Mouse (Mus musculus) cerebellum, adult 2 months (tissue): ENCODE results near the gene Filip1l. TPM values are rescaled to one million over a fixed set of nuclear protein-coding genes. Genes with fewer than 3 reads are reported as not detected.

Source experiments
- DNase-seq, 2 experiments: peaks; one replicate each; pipeline ENCODE4 v3.0.0; 2021
- H3K27ac ChIP-seq: fragments of 200-500 bp; 2 replicates; pipeline ENCODE4 v1.5.1; 2012; ENCODE audit warnings: low read length, control low read depth, inconsistent platforms; ENCODE audit not compliant: insufficient read depth
- H3K27me3 ChIP-seq: fragments of 200-500 bp; 2 replicates; pipeline ENCODE4 v1.6.1; 2012; ENCODE audit warnings: inconsistent platforms, mild to moderate bottlenecking, low read length, moderate library complexity; ENCODE audit not compliant: control insufficient read depth, insufficient read depth
- H3K4me1 ChIP-seq: fragments of 200-500 bp; 2 replicates; pipeline ENCODE4 v1.6.1; 2011; ENCODE audit warnings: low read length; ENCODE audit not compliant: control insufficient read depth, insufficient read depth
- H3K4me3 ChIP-seq: fragments of 200-500 bp; replicated peaks from 2 replicates; pipeline ENCODE3; 2011; ENCODE audit warnings: mild to moderate bottlenecking, low read depth, low read length, control low read depth; ENCODE audit not compliant: insufficient read depth
- CTCF ChIP-seq: fragments of 200-500 bp; IDR thresholded peaks from 2 replicates; pipeline ENCODE4 v1.5.1; 2011; ENCODE audit warnings: low read depth, mild to moderate bottlenecking, control low read depth, low read length, moderate library complexity, borderline replicate concordance; ENCODE audit not compliant: insufficient read depth
- POLR2A ChIP-seq: fragments of 200-500 bp; IDR thresholded peaks from 2 replicates; pipeline ENCODE4 v1.6.1; 2011; ENCODE audit warnings: low read length, control low read depth, borderline replicate concordance; ENCODE audit not compliant: insufficient read depth
- WGBS: fragments of 180-500 bp; shearing (Covaris S2); methylation state at CpG from one replicate; pipeline ENCODE4 v1.1.7; 2018; 5-methylcytosine and 5-hydroxymethylcytosine counted together
- polyA plus RNA-seq: library from polyadenylated mRNA; depleted of rRNA; stranded (reverse); fragments of >200 nt; gene quantifications from 2 replicates; pipeline ENCODE4 v1.2.3, GENCODE M21; 2012

Gene Filip1l
- polyA plus RNA-seq, 1 experiment: 1.6 TPM

DNA sequence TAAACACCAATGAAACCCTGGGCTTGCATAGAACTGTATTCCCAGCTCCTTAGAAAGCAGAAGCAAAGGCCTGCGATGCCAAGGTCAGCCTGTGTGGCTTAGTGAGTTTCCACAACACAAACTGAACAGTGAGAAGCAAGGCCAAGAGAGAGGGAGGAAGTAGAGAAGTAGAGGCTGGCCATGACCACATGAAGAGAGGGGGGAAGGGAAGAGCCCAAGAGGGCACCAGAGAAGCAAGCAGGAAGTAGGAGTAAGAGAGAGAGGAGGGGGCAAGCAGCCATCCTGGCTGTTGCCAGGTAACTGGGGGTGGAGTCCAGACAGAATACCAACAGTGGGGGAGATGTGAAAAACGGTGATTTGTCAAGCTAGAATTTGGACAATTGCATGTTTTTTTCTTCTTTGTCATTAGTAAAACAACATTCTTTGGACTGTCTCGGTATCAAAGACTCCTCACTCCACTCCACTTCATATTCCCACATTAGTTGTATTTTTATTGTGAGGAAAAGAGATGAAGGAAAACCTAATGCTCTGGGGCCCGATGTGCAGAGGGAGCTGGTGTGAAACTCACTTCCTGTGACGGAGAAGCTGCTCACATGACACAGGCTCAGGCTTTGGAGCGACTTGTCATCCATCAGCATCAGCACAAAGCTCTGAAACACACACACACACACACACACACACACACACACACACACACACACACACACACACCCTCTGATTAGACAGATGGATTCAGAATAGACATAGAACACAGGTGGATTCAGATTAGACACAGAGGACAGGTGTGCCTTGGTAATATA lies 70.3 kb downstream of the Filip1l start:
- TF ChIP-seq CTCF (no peak), POLR2A (no peak)
- Histone ChIP-seq H3K27me3 (no peaks in the 10 kb centered on the region), H3K4me1 (no peaks in the 10 kb centered on the region), H3K4me3 (no peak overlapping the region), H3K27ac (no peak overlapping the region)
- no peak for DNase-seq
- 70% methylated on average over 6 of the region's 6 CpGs for WGBS

DNA sequence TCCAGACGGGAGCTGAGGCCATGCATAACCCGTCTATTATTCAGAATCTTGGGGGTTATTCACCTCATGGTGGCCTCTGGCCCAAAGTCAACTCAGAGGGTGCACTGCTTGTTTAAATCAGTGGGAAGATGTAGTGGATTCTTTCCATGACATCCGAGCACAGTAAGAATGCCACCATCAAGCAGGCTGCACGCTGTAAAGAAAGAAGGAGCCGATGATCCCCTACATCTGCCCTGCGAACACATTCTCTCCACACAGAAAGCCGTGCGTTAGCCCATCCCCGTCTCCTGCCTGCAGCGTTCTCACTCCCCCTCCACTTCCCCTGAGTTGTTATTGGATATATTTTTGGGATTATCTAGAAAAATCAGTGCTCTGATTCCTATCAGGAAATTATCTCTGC lies 73.8 kb downstream of the Filip1l start:
- no peak for DNase-seq
- TF ChIP-seq CTCF (no peak), POLR2A (no peak)
- 66% methylated on average over 10 of the region's 10 CpGs for WGBS

DNA sequence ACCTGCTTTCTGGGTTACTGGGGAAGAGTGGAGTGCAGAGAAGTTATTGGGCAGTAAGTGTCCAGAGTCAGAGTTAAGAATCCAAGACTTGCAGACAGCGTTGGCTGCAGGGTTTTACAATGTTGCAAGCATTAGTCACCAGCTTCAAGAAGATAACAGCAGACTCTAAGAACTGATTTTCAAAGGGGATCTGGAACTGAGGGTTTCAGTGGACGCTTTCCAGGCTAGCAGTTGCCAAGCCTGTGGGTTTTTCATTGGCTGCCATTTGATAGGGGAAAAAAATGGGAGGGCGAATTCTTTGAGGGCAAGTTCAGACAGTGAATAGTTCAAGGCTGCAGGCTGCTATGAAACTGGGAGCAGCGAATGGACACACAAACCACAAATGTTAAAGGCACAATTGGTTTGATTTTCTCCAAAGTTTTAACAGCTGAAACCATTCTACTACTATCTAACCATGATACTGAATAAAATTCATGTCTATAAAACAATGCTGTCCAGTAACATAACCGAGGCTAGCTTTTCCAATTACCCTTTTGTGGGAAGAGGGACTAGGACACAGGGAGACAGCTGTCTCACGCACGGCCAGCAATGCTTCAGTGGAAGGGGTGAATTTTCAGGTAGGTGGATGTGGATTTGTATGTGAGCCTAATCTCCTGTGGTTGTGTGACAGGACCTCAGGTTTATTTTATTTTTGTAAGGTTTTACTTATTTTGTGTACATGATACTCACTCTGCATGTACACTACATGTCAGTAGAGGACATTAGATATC lies 74.8 kb downstream of the Filip1l start:
- H3K27ac ChIP-seq: no peak overlapping the region
- H3K4me1 ChIP-seq: no peaks in the 10 kb centered on the region
- H3K27me3 ChIP-seq: no peaks in the 10 kb centered on the region
- TF ChIP-seq CTCF (no peak), POLR2A (no peak)
- whole genome bisulfite sequencing: 80% methylated on average over 7 of the region's 7 CpGs
- H3K4me3 ChIP-seq: no peak overlapping the region
- DNase-seq: no peak

More for the DNA sequence above, 73.8 kb downstream of the Filip1l start:
- Histone ChIP-seq H3K4me1 (no peaks in the 10 kb centered on the region), H3K27ac (no peak overlapping the region), H3K4me3 (no peak overlapping the region), H3K27me3 (no peaks in the 10 kb centered on the region)

DNA sequence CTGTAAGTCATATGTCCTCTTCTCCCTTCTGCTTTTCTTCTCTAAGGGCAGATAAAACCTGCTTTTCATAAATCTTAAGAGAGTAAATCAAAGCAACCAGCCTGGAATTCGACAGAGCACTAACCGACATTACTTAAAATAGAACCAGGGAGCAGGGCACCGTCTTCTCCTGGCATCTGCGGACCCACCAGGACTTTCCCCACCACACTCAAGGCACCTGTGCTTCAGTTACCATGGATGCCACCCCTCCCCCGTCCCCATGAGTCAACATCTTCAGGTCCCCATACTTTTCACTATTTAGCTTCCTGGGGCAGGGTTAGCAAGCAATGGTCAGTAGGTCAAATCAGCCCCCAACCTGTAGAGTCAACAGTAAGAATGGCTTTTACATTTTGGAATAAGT lies 76.1 kb downstream of the Filip1l start:
- no peak for DNase-seq
- Histone ChIP-seq H3K27ac (no peak overlapping the region), H3K4me1 (no peaks in the 10 kb centered on the region), H3K27me3 (no peaks in the 10 kb centered on the region), H3K4me3 (no peak overlapping the region)
- TF ChIP-seq POLR2A (no peak), CTCF (no peak)
- 86% methylated on average over 5 of the region's 5 CpGs for WGBS

DNA sequence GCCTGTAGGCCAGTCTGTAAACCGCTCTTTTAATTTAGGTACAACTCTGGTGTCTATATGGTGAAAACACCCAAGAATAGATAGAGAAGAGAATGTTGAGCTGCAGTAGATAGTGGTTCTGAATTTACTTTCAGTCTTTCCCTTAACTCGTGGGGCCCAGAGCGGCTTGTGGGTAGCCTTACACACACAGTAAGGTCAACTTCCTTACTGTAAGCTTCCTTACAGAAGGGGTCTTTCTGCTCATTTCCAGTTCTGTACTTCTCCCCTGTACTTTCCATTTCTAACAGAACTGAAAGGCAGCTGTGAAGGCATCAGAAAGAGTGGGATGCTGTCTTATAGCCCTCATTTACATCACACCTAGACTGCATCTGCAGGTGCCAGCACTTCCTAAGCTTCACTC lies 78.4 kb downstream of the Filip1l start:
- no peaks in the 10 kb centered on the region for H3K27me3 ChIP-seq
- no peak overlapping the region for H3K4me3 ChIP-seq
- H3K4me1 ChIP-seq: no peaks in the 10 kb centered on the region
- no peak for DNase-seq
- TF ChIP-seq POLR2A (no peak), CTCF (no peak)
- no peak overlapping the region for H3K27ac ChIP-seq
- 96% methylated on average over 3 of the region's 3 CpGs for WGBS

DNA sequence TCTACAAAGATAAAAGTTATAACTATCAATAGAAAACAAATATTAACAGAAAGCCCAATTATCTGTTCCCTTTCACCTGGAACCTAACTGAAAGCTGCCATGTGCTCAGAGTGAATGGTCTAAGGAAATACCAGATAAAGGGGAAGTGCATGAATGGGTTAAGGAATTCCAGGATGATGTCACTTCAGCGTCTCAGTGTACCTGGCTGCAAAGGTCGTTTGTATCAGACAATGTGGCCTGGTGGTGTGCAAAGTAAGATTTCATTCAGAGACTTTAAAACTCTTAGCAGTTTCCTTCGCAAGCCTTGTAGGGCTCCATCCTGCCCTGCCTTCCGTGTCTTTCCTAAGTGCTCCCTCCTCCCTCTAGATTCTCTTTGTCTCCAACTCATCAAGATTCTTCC lies 80.3 kb downstream of the Filip1l start:
- 83% methylated on average over 4 of the region's 4 CpGs for WGBS
- H3K4me3 ChIP-seq: no peak overlapping the region
- TF ChIP-seq CTCF: no peak
- TF ChIP-seq POLR2A: no peak

DNA sequence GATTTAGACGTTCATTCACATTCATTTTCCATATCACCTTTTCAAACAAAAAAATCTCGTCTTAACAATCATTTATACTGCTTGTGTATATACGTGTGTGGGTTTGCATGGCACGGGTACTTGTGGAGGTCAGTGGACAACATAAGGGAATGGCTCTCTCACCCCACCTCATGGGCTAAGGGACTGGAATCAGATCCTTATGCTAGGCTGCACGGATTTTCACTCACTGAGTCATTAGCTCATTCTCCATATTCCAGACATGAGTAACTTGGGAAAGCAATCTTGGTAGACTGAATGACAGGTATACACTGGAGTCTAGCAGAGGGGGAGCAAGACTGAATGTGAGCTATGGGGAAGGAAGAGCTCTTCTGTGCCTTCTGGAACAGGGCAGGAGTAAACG lies 80.8 kb downstream of the Filip1l start:
- no peak overlapping the region for H3K27ac ChIP-seq
- DNase-seq: no peak
- no peak for TF ChIP-seq POLR2A
- no peak for TF ChIP-seq CTCF
- no peak overlapping the region for H3K4me3 ChIP-seq
- H3K27me3 ChIP-seq: no peaks in the 10 kb centered on the region; the same call in 1 of the 2 replicates
- no peaks in the 10 kb centered on the region for H3K4me1 ChIP-seq
- 94% methylated on average over 6 of the region's 6 CpGs for WGBS

More for the DNA sequence above, 80.3 kb downstream of the Filip1l start:
- H3K27ac ChIP-seq: no peak overlapping the region
- no peaks in the 10 kb centered on the region for H3K4me1 ChIP-seq
- no peaks in the 10 kb centered on the region; the same call in 1 of the 2 replicates for H3K27me3 ChIP-seq
- DNase-seq: no peak

DNA sequence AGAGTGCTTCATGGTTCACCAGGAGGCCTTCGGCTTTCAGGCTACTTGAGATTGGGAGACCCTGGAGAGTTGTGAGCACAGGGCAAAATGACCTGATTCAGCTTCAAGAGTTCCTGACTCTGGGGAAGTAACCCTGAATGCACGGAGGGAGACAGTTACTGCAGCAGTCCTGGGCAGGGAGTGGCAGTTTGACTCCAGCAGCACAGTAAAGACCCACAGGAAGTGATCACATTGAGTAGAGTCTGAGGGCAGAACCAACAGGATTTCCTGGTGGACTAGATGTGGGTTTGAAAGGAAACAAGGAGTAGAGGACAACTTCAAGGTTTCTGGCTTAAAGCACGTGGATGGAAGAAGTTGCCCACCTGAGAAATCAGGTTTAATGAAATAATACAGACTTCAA lies 81.7 kb downstream of the Filip1l start:
- 81% methylated on average over 3 of the region's 3 CpGs for WGBS
- no peaks in the 10 kb centered on the region for H3K4me1 ChIP-seq
- H3K27me3 ChIP-seq: no peaks in the 10 kb centered on the region; the same call in 1 of the 2 replicates
- TF ChIP-seq CTCF: no peak
- TF ChIP-seq POLR2A: no peak
- DNase-seq: no peak
- no peak overlapping the region for H3K27ac ChIP-seq
- no peak overlapping the region for H3K4me3 ChIP-seq
